Mouse (Mus musculus): ENCODE results near the gene Sypl.
A peak's percentile ranks its signal among the peaks of the same experiment; 100 is the strongest.
"Not testable (repeated sequence)": the region's sequence is repeated elsewhere in the genome, so short reads cannot be mapped to it uniquely, and the experiment has no call there.

Gene Sypl

GRCm38 (mm10) chr12:32998766-32999165, 45.1 kb downstream of the Sypl start:
- no peak for ATAC-seq (ENCODE audit: insufficient number of reproducible peaks, low FRiP score, low TSS enrichment)

GRCm38 (mm10) chr12:32999778-33000177, 46.1 kb downstream of the Sypl start:
- not testable (repeated sequence) for ATAC-seq (ENCODE audit: insufficient number of reproducible peaks, low FRiP score, low TSS enrichment)

- no peak for ATAC-seq (ENCODE audit: insufficient number of reproducible peaks, low FRiP score, low TSS enrichment)
Observed at GRCm38 (mm10) chr12:33000402-33000801, 46.7 kb downstream of the Sypl start.

- no peak for ATAC-seq (ENCODE audit: insufficient number of reproducible peaks, low FRiP score, low TSS enrichment)
Observed at GRCm38 (mm10) chr12:33003339-33003965, 49.8 kb downstream of the Sypl start.

- no peak for ATAC-seq (ENCODE audit: insufficient number of reproducible peaks, low FRiP score, low TSS enrichment)
Observed at GRCm38 (mm10) chr12:33005858-33006257, 52.2 kb downstream of the Sypl start.

GRCm38 (mm10) chr12:33007176-33007575, 53.5 kb downstream of the Sypl start:
- no peak for ATAC-seq (ENCODE audit: insufficient number of reproducible peaks, low FRiP score, low TSS enrichment)

- no peak for ATAC-seq (ENCODE audit: insufficient number of reproducible peaks, low FRiP score, low TSS enrichment)
Observed at GRCm38 (mm10) chr12:33008305-33009110, 54.8 kb downstream of the Sypl start.

- no peak for ATAC-seq (ENCODE audit: insufficient number of reproducible peaks, low FRiP score, low TSS enrichment)
Observed at GRCm38 (mm10) chr12:33009206-33009966, 55.7 kb downstream of the Sypl start.

- peak; percentile 69 for ATAC-seq (ENCODE audit: insufficient number of reproducible peaks, low FRiP score, low TSS enrichment)
Observed at GRCm38 (mm10) chr12:33010026-33010425, 56.3 kb downstream of the Sypl start.

- ATAC-seq (ENCODE audit: insufficient number of reproducible peaks, low FRiP score, low TSS enrichment), result 0 out of 2 replicates have a peak, but pooled peaks have one; percentile 21
Observed at GRCm38 (mm10) chr12:33014050-33014796, 60.5 kb downstream of the Sypl start.

- no peak for ATAC-seq (ENCODE audit: insufficient number of reproducible peaks, low FRiP score, low TSS enrichment)
Observed at GRCm38 (mm10) chr12:33015103-33015502, 61.4 kb downstream of the Sypl start.

- no peak for ATAC-seq (ENCODE audit: insufficient number of reproducible peaks, low FRiP score, low TSS enrichment)
Observed at GRCm38 (mm10) chr12:33016824-33017705, 63.4 kb downstream of the Sypl start.

GRCm38 (mm10) chr12:33018601-33019000, 64.9 kb downstream of the Sypl start:
- no peak for ATAC-seq (ENCODE audit: insufficient number of reproducible peaks, low FRiP score, low TSS enrichment)

GRCm38 (mm10) chr12:33020011-33020410, 66.3 kb downstream of the Sypl start:
- ATAC-seq (ENCODE audit: insufficient number of reproducible peaks, low FRiP score, low TSS enrichment), result no peak

GRCm38 (mm10) chr12:33021140-33021539, 67.4 kb downstream of the Sypl start:
- ATAC-seq (ENCODE audit: insufficient number of reproducible peaks, low FRiP score, low TSS enrichment), result no peak

GRCm38 (mm10) chr12:33021751-33022150, 68.1 kb downstream of the Sypl start:
- ATAC-seq (ENCODE audit: insufficient number of reproducible peaks, low FRiP score, low TSS enrichment), result no peak

GRCm38 (mm10) chr12:33024524-33024923, 70.8 kb downstream of the Sypl start:
- ATAC-seq (ENCODE audit: insufficient number of reproducible peaks, low FRiP score, low TSS enrichment), result no peak

GRCm38 (mm10) chr12:33027093-33027492, 73.4 kb downstream of the Sypl start:
- ATAC-seq (ENCODE audit: insufficient number of reproducible peaks, low FRiP score, low TSS enrichment), result peak; percentile 73

GRCm38 (mm10) chr12:33028109-33028691, 74.5 kb downstream of the Sypl start:
- no peak for ATAC-seq (ENCODE audit: insufficient number of reproducible peaks, low FRiP score, low TSS enrichment)

Measured in cerebellum, adult (tissue).